Mouse (Mus musculus) spleen, adult 18-20 months (tissue): ENCODE measurements at regions not wholly inside any gene's neighbourhood (a gene's known extent, or its start where the extent isn't known, plus 50 kb on each side); places are given as distances from the start of the nearest gene placed in this dataset.

ENCODE experiments used
- DNase-seq, 2 experiments: peaks; one replicate each; pipeline ENCODE4 v3.0.0; 2022; ENCODE audit warnings: mixed read lengths in 2 of 2

- no peak for DNase-seq
Measured at GRCm38 (mm10) chr5:118354127-118354526, 109.1 kb downstream of the 2410131K14Rik start.

- no peak for DNase-seq
Measured at GRCm38 (mm10) chr5:118354871-118355270, 109.8 kb downstream of the 2410131K14Rik start.

- no peak for DNase-seq
Measured at GRCm38 (mm10) chr5:118355287-118355686, 110.3 kb downstream of the 2410131K14Rik start.

DNA sequence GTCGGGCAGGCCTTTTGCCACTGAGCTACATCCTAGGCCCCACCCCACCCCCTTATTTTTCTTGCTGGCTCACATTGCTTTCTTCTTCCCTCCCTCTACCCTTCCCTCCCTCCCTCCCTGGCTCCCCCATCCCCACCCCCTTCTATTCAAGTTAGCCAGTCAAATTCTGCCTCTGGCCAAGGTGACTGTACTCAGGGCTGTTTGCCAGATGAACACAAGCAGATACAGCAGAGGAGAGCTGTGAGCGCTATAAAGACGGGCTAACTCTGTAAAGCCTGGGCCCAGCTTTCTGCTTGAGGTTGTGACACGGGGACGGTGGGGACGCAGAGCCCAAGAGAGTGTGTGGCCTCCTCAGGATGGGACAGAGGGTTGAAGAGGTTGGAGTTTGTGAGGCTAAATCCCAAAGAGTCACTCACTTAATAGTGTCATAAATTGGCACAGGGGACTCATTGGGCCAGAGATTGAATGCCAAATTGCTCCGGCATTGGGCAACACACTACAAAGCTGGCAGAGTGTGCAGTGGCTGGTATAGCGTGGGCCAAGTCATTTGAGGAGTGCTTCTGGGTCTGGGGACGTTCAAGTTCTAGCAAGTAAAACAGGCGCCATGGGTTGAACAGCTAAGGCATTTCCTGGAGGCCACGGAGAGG is 110.8 kb downstream of the 2410131K14Rik start:
- no peak for DNase-seq

- DNase-seq = peak in 1 of 2 experiments; percentile 38
Measured at GRCm38 (mm10) chr5:118359646-118360373, 114.8 kb downstream of the 2410131K14Rik start.

- no peak for DNase-seq
Measured at GRCm38 (mm10) chr5:118360374-118361064, 115.5 kb downstream of the 2410131K14Rik start.

DNA sequence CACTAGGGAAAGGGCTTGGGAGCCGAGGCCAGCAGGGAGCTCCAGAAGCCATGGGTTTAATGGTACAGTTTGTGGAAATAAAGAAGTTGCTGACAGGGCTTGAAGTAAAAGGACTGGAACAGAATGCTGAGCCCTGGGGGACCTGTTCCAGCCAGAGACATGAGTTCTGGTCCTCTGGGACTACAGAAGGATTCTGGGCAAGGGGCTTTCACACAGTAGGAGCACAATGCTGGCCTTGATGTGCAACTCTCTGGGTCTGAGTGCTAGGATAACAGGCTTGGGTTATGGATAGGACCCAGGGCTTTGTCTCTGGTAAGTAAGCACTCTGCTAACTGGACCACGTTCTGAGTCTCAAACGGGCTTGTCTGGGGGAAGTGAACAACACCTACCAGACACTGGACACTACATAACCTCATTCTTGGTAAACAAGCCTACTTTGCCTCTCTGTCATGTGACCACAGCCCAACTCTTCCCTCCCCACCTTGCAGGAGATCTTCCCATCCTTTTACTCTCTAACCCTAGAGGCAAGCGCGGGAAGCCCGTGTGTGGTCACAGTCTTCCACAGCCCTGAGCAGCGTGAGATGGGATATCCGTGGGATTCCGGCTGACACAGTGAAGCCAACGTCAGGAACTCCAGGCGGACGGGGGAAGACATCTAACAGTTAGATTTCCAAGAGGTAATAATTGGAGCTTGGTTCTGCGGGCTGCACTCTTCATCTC is 116.3 kb downstream of the 2410131K14Rik start:
- no peak for DNase-seq

- no peak for DNase-seq
Measured at GRCm38 (mm10) chr5:118361853-118362406, 116.9 kb downstream of the 2410131K14Rik start.

DNA sequence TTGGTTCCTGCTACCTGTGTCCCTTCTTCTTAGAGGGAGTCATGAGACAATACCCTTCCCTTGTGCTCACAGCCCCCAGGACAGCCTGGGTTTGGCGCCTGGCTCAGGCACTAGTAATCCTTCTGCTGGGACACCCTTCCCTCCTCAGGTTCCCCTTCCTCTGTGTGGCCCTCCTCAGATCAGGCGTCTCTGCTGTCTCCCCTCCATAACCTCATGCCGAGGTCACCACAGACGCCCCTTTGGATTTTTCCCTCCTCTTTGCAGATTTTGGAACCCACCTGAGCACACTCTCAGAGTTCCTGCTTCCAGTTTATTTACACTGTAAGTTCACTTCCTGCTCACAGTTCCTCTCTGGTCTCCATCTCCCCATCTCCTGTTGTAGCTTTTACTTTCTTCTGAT is 117.7 kb downstream of the 2410131K14Rik start:
- no peak for DNase-seq

- no peak for DNase-seq
Measured at GRCm38 (mm10) chr5:118363154-118363553, 118.1 kb downstream of the 2410131K14Rik start.

DNA sequence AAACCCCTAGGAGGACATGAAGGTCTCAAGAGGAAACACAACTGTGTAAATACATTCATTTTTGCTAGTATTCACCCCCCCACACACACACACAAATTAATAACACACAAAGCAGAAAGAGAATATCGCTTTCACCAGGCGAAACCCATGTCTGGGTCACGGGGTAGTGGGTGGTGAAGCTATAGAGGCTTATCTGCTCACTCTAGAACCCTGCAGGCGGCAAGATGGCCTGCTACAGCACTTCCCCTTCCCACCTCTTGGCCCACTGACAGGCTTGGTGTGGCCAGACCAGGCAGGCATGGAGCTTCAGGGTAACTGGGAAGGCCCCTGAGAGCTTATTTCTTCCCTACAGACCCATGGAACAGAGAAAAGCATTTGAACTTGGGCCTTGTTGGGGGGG is 119.6 kb downstream of the 2410131K14Rik start:
- no peak for DNase-seq

- no peak for DNase-seq
Measured at GRCm38 (mm10) chr5:118365196-118365595, 120.2 kb downstream of the 2410131K14Rik start.

DNA sequence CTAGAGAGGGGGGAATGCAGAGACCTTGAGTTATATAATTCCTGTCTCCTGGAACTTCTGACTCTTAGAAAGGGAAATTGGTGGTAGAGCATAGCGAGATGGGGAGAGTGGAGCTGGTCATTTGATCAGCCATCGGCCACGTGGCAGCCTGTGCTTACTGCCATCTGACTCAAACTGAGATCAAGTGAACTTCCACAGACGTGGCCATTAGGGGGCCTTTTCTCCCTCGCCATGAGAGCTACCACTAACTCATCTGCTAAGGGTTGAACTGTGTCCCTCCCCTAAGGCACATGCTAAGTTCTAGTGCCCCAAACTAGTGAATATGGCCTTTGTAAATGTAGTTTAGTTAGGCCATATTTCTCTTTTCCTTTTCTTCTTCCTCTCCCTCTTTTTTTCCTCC is 120.6 kb downstream of the 2410131K14Rik start:
- DNase-seq = no peak

- DNase-seq = no peak
Measured at GRCm38 (mm10) chr5:118367047-118367446, 122.0 kb downstream of the 2410131K14Rik start.

- DNase-seq = no peak
Measured at GRCm38 (mm10) chr5:118373581-118373981, 128.6 kb downstream of the 2410131K14Rik start.

- DNase-seq = no peak
Measured at GRCm38 (mm10) chr5:118374968-118375367, 129.9 kb downstream of the 2410131K14Rik start.

DNA sequence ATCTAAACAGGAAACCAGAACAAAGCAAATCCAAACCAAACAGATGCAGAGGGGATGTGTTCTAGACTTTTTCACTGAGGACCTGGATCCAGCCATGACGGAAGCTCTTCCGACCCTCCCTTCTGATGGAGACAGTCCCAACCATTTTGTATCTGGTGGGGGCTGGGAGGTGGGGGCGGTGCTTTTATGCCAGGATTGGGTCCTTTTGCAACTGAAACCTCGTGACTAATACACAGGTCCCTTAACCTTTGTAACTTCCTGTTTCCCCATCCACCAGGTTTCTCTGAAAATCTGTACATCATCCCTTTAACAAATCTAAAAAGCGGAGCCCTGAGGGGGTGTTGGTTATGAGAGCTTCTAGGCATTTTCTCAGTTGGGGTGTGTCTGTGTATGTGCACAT is 130.9 kb downstream of the 2410131K14Rik start:
- no peak for DNase-seq

DNA sequence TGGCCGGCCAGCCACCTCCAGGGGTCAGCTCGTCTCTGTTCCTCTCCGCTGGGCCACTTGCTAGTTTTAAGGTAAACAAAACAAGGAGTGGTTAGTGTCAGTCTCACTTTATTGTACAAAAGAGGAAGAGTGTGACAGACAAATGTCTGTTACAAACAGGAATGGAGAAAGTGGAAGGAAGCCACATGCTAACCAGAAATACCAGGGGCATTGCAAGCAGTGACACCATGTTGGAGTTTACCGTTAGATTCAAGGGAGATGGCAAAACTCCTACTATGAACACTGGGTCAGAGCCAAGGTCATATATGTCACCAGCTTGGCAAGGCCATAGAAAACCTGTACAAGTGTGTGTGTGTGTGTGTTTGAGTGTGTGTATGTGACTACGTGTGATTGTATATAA is 131.5 kb downstream of the 2410131K14Rik start:
- no peak for DNase-seq

DNA sequence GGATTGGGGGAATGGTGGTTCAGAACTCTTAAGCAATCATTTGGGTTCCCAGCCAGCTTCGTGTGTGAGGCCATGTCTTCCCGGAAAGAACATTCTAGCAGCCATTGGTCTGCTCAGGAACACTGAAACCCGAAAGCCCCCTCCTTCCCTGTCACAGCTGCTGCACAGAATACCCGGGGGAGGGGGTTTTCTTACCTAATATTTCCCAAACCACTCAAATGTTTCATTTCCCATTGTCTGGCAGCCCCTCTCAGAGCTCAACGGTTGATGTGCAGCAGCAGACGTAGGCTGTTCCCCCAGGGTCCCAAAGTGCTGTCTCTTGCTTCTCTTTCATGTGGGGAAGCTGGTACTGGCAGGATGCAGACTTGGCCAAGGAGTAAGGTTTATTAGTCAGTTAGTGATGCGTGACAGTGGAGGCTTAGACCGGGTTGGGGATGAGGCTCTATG is 132.4 kb downstream of the 2410131K14Rik start:
- DNase-seq = no peak

DNA sequence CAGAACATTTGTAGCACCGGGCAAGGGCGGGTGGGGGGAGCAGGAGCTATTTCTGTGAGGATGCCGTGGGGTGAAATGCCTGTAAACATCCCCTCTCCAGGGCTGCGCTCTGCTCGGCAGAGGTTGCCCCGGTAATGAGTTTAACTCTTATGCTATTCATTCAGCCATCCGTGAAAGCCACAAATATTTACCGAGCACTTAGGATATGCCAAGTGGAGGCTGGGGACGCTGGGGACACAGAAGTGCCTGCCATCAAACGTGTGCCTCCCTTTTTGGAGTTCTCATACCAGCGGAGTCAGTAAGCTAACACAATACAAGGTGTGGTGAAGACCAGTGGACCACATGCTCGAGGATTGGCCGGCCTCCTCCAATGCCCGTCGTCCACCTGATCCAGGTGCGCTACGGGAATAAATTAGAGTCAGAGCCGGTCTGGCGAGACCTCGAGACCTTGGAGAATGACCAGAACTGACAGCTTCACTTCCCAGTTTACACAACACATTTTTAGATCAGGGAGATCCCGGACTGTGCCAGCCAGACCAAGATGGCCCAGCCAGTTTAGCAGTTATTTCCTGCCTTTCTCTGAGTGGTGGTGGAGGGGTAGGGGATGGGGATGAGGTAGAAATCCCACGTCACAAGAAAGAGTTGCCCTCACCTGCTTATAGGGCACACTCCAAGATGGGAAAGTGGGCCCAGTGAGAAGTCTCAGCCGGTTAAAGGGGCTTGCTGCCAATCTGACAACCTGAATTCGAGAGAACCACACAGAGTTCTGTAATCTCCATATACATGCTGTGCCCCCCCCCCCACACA is 134.4 kb downstream of the 2410131K14Rik start:
- DNase-seq = no peak

DNA sequence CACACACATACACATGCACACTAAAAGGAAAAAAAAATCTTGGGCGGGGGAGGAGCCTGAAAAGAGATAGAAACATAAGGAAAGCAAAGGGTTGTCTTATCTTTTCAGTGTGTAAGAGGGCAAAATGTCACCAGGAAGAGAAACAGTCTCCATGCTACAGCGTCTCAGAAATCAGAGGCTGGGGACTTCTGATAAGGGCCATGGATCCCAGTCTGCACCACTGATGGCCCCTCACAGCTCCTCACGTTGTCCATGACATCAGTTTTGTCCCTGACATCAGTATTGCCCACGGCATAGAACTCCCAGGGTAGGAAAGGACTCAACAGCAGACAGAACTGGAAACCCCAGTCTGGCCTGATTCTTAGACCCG is 135.0 kb downstream of the 2410131K14Rik start:
- DNase-seq = no peak
